Mouse (Mus musculus) midbrain, embryonic 13.5 days (tissue): ENCODE data around the gene Slc22a14. TPM values are rescaled to one million over a fixed set of nuclear protein-coding genes. Genes with fewer than 3 reads are reported as not detected.

Experiments
- ATAC-seq: fragments of 200-750 bp; cut with Nextera tagmentation; 2 replicates; pipeline ENCODE4 v1.8.0; 2017; ENCODE audit warnings: mild to moderate bottlenecking, moderate TSS enrichment, moderate library complexity
- H3K27ac ChIP-seq: fragments of 300-500 bp; sonication (generic); 2 replicates; pipeline ENCODE4 v1.5.1; 2015; ENCODE audit warnings: inconsistent platforms, mild to moderate bottlenecking, moderate library complexity
- H3K27me3 ChIP-seq: fragments of 300-500 bp; sonication (generic); 2 replicates; pipeline ENCODE4 v1.6.1; 2015; ENCODE audit warnings: mild to moderate bottlenecking, inconsistent platforms
- H3K36me3 ChIP-seq: fragments of 300-500 bp; sonication (generic); 2 replicates; pipeline ENCODE4 v1.6.1; 2015; ENCODE audit warnings: mild to moderate bottlenecking, inconsistent platforms
- H3K4me1 ChIP-seq: fragments of 300-500 bp; sonication (generic); replicated peaks from 2 replicates; pipeline ENCODE4 v1.6.1; 2015; ENCODE audit warnings: inconsistent platforms
- H3K4me2 ChIP-seq: fragments of 300-500 bp; sonication (generic); replicated peaks from 2 replicates; pipeline ENCODE4 v1.6.1; 2015; ENCODE audit warnings: moderate library complexity, mild to moderate bottlenecking, inconsistent platforms
- H3K4me3 ChIP-seq: fragments of 300-500 bp; sonication (generic); replicated peaks from 2 replicates; pipeline ENCODE4 v1.5.1; 2015; ENCODE audit warnings: mild to moderate bottlenecking, inconsistent platforms
- H3K9ac ChIP-seq: fragments of 300-500 bp; sonication (generic); replicated peaks from 2 replicates; pipeline ENCODE4 v1.6.1; 2015; ENCODE audit warnings: mild to moderate bottlenecking, inconsistent platforms
- H3K9me3 ChIP-seq: fragments of 300-500 bp; sonication (generic); 2 replicates; pipeline ENCODE4 v1.6.1; 2016; ENCODE audit warnings: mild to moderate bottlenecking, inconsistent platforms
- WGBS: fragments of 180-500 bp; shearing (Covaris S2); methylation state at CpG from one replicate; pipeline ENCODE4 v1.1.7; 2015; 5-methylcytosine and 5-hydroxymethylcytosine counted together
- polyA plus RNA-seq: library from polyadenylated mRNA; unstranded; fragments of >200 nt; fragmentation: Nextera tagmentation; extraction: Ambion mirVana; gene quantifications from 2 replicates; pipeline ENCODE4 v1.2.1, GENCODE M21; 2015

The Slc22a14 gene
- 0.11 TPM in 1 of 2 replicates, not detected in the other for polyA plus RNA-seq

GRCm38 (mm10) chr9:119365284-119365683 lies at the start of gene Slc22a14:
Gene Slc22a14 (minus strand): TSS chr9:119365553.
- no peak within 1 kb of the TSS for H3K27ac ChIP-seq
- no peak for ATAC-seq
- no peaks in the 10 kb centered on the region for H3K27me3 ChIP-seq
- no peaks in the 10 kb centered on the region for H3K4me1 ChIP-seq
- no peak within 1 kb of the TSS for H3K4me2 ChIP-seq
- H3K4me3 ChIP-seq: no peak within 1 kb of the TSS
- H3K9me3 ChIP-seq: no peaks in the 10 kb centered on the region
- H3K9ac ChIP-seq: no peak within 1 kb of the TSS
- H3K36me3 ChIP-seq: no peaks in the 10 kb centered on the region
- WGBS: 83% methylated on average over 7 of the region's 7 CpGs

- no peak for ATAC-seq
- Histone ChIP-seq H3K36me3 (peaks cover 31% of the 10 kb centered on the region), H3K9me3 (no peaks in the 10 kb centered on the region), H3K9ac (no peak overlapping the region), H3K27me3 (no peaks in the 10 kb centered on the region), H3K27ac (no peak overlapping the region), H3K4me2 (no peak overlapping the region), H3K4me1 (peaks cover 43% of the 10 kb centered on the region), H3K4me3 (no peak overlapping the region)
- WGBS: 93% methylated on average over 5 of the region's 5 CpGs
Measured at GRCm38 (mm10) chr9:119409864-119410263, 44.5 kb upstream of the Slc22a14 start.

- Histone ChIP-seq H3K27me3 (no peaks in the 10 kb centered on the region), H3K4me3 (no peak overlapping the region), H3K4me1 (peaks cover 50% of the 10 kb centered on the region), H3K27ac (no peak overlapping the region), H3K9me3 (no peaks in the 10 kb centered on the region), H3K36me3 (peaks cover 31% of the 10 kb centered on the region), H3K4me2 (no peak overlapping the region), H3K9ac (no peak overlapping the region)
- ATAC-seq: no peak
- 88% methylated on average over 11 of the region's 11 CpGs for WGBS
Measured at GRCm38 (mm10) chr9:119408898-119409664, 43.7 kb upstream of the Slc22a14 start.

GRCm38 (mm10) chr9:119407884-119408283 lies 42.5 kb upstream of the Slc22a14 start:
- H3K27ac ChIP-seq: no peak overlapping the region
- H3K4me1 ChIP-seq: peaks cover 58% of the 10 kb centered on the region
- no peaks in the 10 kb centered on the region for H3K9me3 ChIP-seq
- H3K36me3 ChIP-seq: peaks cover 28% of the 10 kb centered on the region
- H3K27me3 ChIP-seq: no peaks in the 10 kb centered on the region
- H3K9ac ChIP-seq: no peak overlapping the region
- no peak for ATAC-seq
- no peak overlapping the region for H3K4me3 ChIP-seq
- H3K4me2 ChIP-seq: no peak overlapping the region
- WGBS: 86% methylated on average over 15 of the region's 15 CpGs

GRCm38 (mm10) chr9:119404090-119404489 lies 38.7 kb upstream of the Slc22a14 start:
- Histone ChIP-seq H3K4me1 (peaks cover 65% of the 10 kb centered on the region), H3K27me3 (no peaks in the 10 kb centered on the region), H3K9ac (peak overlapping the region; percentile 99), H3K27ac (no peak overlapping the region), H3K4me3 (peak overlapping the region; percentile 96), H3K4me2 (peak overlapping the region; percentile 75), H3K36me3 (peaks cover 15% of the 10 kb centered on the region), H3K9me3 (no peaks in the 10 kb centered on the region)
- ATAC-seq: no peak
- 61% methylated on average over 5 of the region's 5 CpGs for WGBS

GRCm38 (mm10) chr9:119403236-119403641 lies 37.9 kb upstream of the Slc22a14 start:
- under 1% methylated on average over 26 of the region's 26 CpGs for WGBS
- peak; percentile 59 for ATAC-seq
- Histone ChIP-seq H3K9me3 (no peaks in the 10 kb centered on the region), H3K4me1 (peaks cover 58% of the 10 kb centered on the region), H3K36me3 (peaks cover 12% of the 10 kb centered on the region), H3K4me3 (peak overlapping the region; percentile 96), H3K4me2 (peak overlapping the region; percentile 75), H3K27ac (peak overlapping the region; percentile 98), H3K27me3 (no peaks in the 10 kb centered on the region), H3K9ac (peak overlapping the region; percentile 99)

- WGBS: under 1% methylated on average over 113 of the region's 127 CpGs
- Histone ChIP-seq H3K4me3 (peak overlapping the region; percentile 96), H3K27ac (peak overlapping the region; percentile 98), H3K4me2 (peak overlapping the region; percentile 75), H3K9me3 (no peaks in the 10 kb centered on the region), H3K36me3 (peaks cover 5% of the 10 kb centered on the region), H3K27me3 (no peaks in the 10 kb centered on the region), H3K4me1 (peaks cover 51% of the 10 kb centered on the region), H3K9ac (peak overlapping the region; percentile 99)
- ATAC-seq: peak; percentile 38
Measured at GRCm38 (mm10) chr9:119402253-119403235, 37.2 kb upstream of the Slc22a14 start.

- Histone ChIP-seq H3K4me3 (peak within 1 kb of the TSS; percentile 96), H3K4me1 (peaks cover 45% of the 10 kb centered on the region), H3K9me3 (no peaks in the 10 kb centered on the region), H3K27ac (peak within 1 kb of the TSS; percentile 98), H3K4me2 (peak within 1 kb of the TSS; percentile 75), H3K27me3 (no peaks in the 10 kb centered on the region), H3K36me3 (no peaks in the 10 kb centered on the region; the same call in 1 of the 2 replicates), H3K9ac (peak within 1 kb of the TSS; percentile 99)
- ATAC-seq: peak; percentile 97
- WGBS: under 1% methylated on average over 27 of the region's 32 CpGs
Measured at GRCm38 (mm10) chr9:119401801-119402214, 36.5 kb upstream of the Slc22a14 start, which contains the start of gene Acvr2b. Gene Acvr2b (plus strand): TSS chr9:119402118.

GRCm38 (mm10) chr9:119401351-119401750 lies 36.0 kb upstream of the Slc22a14 start:
- ATAC-seq: no peak; the same call in 1 of the 2 replicates
- 2% methylated on average over 7 of the region's 7 CpGs for WGBS
- H3K4me2 ChIP-seq: peak overlapping the region; percentile 75
- peaks cover 40% of the 10 kb centered on the region for H3K4me1 ChIP-seq
- no peaks in the 10 kb centered on the region for H3K9me3 ChIP-seq
- H3K27ac ChIP-seq: peak overlapping the region; percentile 98
- peak overlapping the region; percentile 69 for H3K9ac ChIP-seq
- H3K4me3 ChIP-seq: peak overlapping the region; percentile 96
- H3K27me3 ChIP-seq: no peaks in the 10 kb centered on the region
- H3K36me3 ChIP-seq: no peaks in the 10 kb centered on the region; the same call in 1 of the 2 replicates

- Histone ChIP-seq H3K27me3 (no peaks in the 10 kb centered on the region), H3K4me2 (no peak overlapping the region), H3K4me1 (no peaks in the 10 kb centered on the region), H3K9ac (no peak overlapping the region), H3K9me3 (no peaks in the 10 kb centered on the region), H3K36me3 (no peaks in the 10 kb centered on the region), H3K27ac (no peak overlapping the region), H3K4me3 (no peak overlapping the region)
- ATAC-seq: no peak
- 84% methylated on average over 1 of the region's 1 CpGs for WGBS
Measured at GRCm38 (mm10) chr9:119394808-119395207, 29.5 kb upstream of the Slc22a14 start.

- H3K27ac ChIP-seq: no peak overlapping the region
- WGBS: 93% methylated on average over 2 of the region's 2 CpGs
- H3K4me1 ChIP-seq: no peaks in the 10 kb centered on the region
- H3K36me3 ChIP-seq: no peaks in the 10 kb centered on the region
- no peak overlapping the region for H3K4me3 ChIP-seq
- no peak overlapping the region for H3K9ac ChIP-seq
- no peaks in the 10 kb centered on the region for H3K27me3 ChIP-seq
- ATAC-seq: no peak
- no peaks in the 10 kb centered on the region for H3K9me3 ChIP-seq
- no peak overlapping the region for H3K4me2 ChIP-seq
Measured at GRCm38 (mm10) chr9:119390214-119390613, 24.9 kb upstream of the Slc22a14 start.

GRCm38 (mm10) chr9:119388956-119389355 lies 23.6 kb upstream of the Slc22a14 start:
- Histone ChIP-seq H3K9me3 (no peaks in the 10 kb centered on the region), H3K36me3 (no peaks in the 10 kb centered on the region), H3K4me1 (no peaks in the 10 kb centered on the region), H3K9ac (no peak overlapping the region), H3K4me3 (no peak overlapping the region), H3K4me2 (no peak overlapping the region), H3K27ac (no peak overlapping the region), H3K27me3 (no peaks in the 10 kb centered on the region)
- 66% methylated on average over 5 of the region's 5 CpGs for WGBS
- ATAC-seq: no peak
